Mouse (Mus musculus): ENCODE results near the gene 1700029J07Rik.

The 1700029J07Rik gene

GRCm38 (mm10) chr8:45950622-45951021, 24.4 kb downstream of the 1700029J07Rik start:
- DNase-seq (ENCODE audit: low spot score), result no peak

GRCm38 (mm10) chr8:45946283-45946682, 28.8 kb downstream of the 1700029J07Rik start:
- DNase-seq (ENCODE audit: low spot score), result no peak

- no peak for DNase-seq (ENCODE audit: low spot score)
These were observed 38.1 kb downstream of the 1700029J07Rik start for GRCm38 (mm10) chr8:45936986-45937385.

GRCm38 (mm10) chr8:45934582-45935014, 40.5 kb downstream of the 1700029J07Rik start, which contains the start of gene Ccdc110:
Gene Ccdc110 (plus strand): TSS chr8:45934619.
- peak; percentile 98 for DNase-seq (ENCODE audit: low spot score)

- DNase-seq (ENCODE audit: low spot score), result no peak
These were observed 52.9 kb downstream of the 1700029J07Rik start for GRCm38 (mm10) chr8:45922116-45922515.

GRCm38 (mm10) chr8:45920392-45920791, 54.7 kb downstream of the 1700029J07Rik start:
- no peak for DNase-seq (ENCODE audit: low spot score)

- DNase-seq (ENCODE audit: low spot score), result no peak
These were observed 56.2 kb downstream of the 1700029J07Rik start for GRCm38 (mm10) chr8:45918891-45919290.

- no peak for DNase-seq (ENCODE audit: low spot score)
These were observed 57.9 kb downstream of the 1700029J07Rik start for GRCm38 (mm10) chr8:45917040-45917679.

GRCm38 (mm10) chr8:45916496-45916895, 58.6 kb downstream of the 1700029J07Rik start:
- no peak for DNase-seq (ENCODE audit: low spot score)

- no peak for DNase-seq (ENCODE audit: low spot score)
These were observed 61.3 kb downstream of the 1700029J07Rik start for GRCm38 (mm10) chr8:45913707-45914106.

GRCm38 (mm10) chr8:45906251-45906619, 68.8 kb downstream of the 1700029J07Rik start:
- no peak for DNase-seq (ENCODE audit: low spot score)

- no peak for DNase-seq (ENCODE audit: low spot score)
These were observed 69.3 kb downstream of the 1700029J07Rik start for GRCm38 (mm10) chr8:45905591-45906250.

GRCm38 (mm10) chr8:45903659-45904058, 71.4 kb downstream of the 1700029J07Rik start:
- no peak for DNase-seq (ENCODE audit: low spot score)

Data from ovary, postnatal 14 days (tissue).